Mouse (Mus musculus) intestine, postnatal 0 days (tissue): ENCODE results near the gene Aldh3b3. TPM values are rescaled to one million over a fixed set of nuclear protein-coding genes. Genes with fewer than 3 reads are reported as not detected.
"Not testable (repeated sequence)": the region's sequence is repeated elsewhere in the genome, so short reads cannot be mapped to it uniquely, and the experiment has no call there.

Experiments used
- ATAC-seq: fragments of 200-750 bp; cut with Nextera tagmentation; 2 replicates; pipeline ENCODE4 v1.8.0; 2017; ENCODE audit warnings: mild to moderate bottlenecking, moderate TSS enrichment, moderate library complexity
- H3K27ac ChIP-seq: fragments of 300-500 bp; sonication (generic); 2 replicates; pipeline ENCODE4 v1.5.1; 2014; ENCODE audit warnings: mild to moderate bottlenecking, low read depth, low read length, moderate library complexity
- H3K27me3 ChIP-seq: fragments of 300-500 bp; sonication (generic); replicated peaks from 2 replicates; pipeline ENCODE4 v1.6.1; 2014; ENCODE audit warnings: low read length, mixed read lengths; ENCODE audit not compliant: control insufficient read depth, insufficient read depth
- H3K36me3 ChIP-seq: fragments of 300-500 bp; sonication (generic); 2 replicates; pipeline ENCODE4 v1.6.1; 2014; ENCODE audit warnings: mild to moderate bottlenecking, moderate library complexity; ENCODE audit not compliant: control insufficient read depth, insufficient read depth
- H3K4me1 ChIP-seq: fragments of 300-500 bp; sonication (generic); replicated peaks from 2 replicates; pipeline ENCODE4 v1.6.1; 2014; ENCODE audit warnings: antibody characterized with exemption, low read length, mixed read lengths; ENCODE audit not compliant: control insufficient read depth, insufficient read depth
- H3K4me2 ChIP-seq: fragments of 300-500 bp; sonication (generic); replicated peaks from 2 replicates; pipeline ENCODE4 v1.6.1; 2014; ENCODE audit warnings: low read depth, mild to moderate bottlenecking, moderate library complexity
- H3K4me3 ChIP-seq: fragments of 300-500 bp; sonication (generic); 2 replicates; pipeline ENCODE4 v1.5.1; 2014; ENCODE audit warnings: low read depth, low read length
- H3K9ac ChIP-seq: fragments of 300-500 bp; sonication (generic); 2 replicates; pipeline ENCODE4 v1.6.1; 2014; ENCODE audit warnings: mild to moderate bottlenecking, low read depth, low read length
- H3K9me3 ChIP-seq: fragments of 300-500 bp; sonication (generic); 2 replicates; pipeline ENCODE4 v1.6.1; 2016; ENCODE audit warnings: mixed run types; ENCODE audit not compliant: control insufficient read depth
- CTCF ChIP-seq: sonication (generic); IDR thresholded peaks from 2 replicates; pipeline ENCODE4 v1.5.1; 2016; ENCODE audit warnings: low read depth, mild to moderate bottlenecking, control low read depth, antibody characterized with exemption, moderate library complexity
- WGBS: fragments of 180-500 bp; shearing (Covaris S2); extraction: QIAGEN DNeasy Blood & Tissue Kit; methylation state at CpG from one replicate; pipeline ENCODE4 v1.1.7; 2014; 5-methylcytosine and 5-hydroxymethylcytosine counted together
- polyA plus RNA-seq: library from polyadenylated mRNA; unstranded; fragments of >200 nt; fragmentation: Nextera tagmentation; extraction: Ambion mirVana; gene quantifications from 2 replicates; pipeline ENCODE4 v1.2.1, GENCODE M21; 2015

Aldh3b3 gene
- polyA plus RNA-seq, 1 experiment from 2014 or later: not detected

- Histone ChIP-seq H3K4me1 (no peaks in the 10 kb centered on the region), H3K9me3 (no peaks in the 10 kb centered on the region), H3K27me3 (no peaks in the 10 kb centered on the region), H3K4me2 (no peak overlapping the region), H3K27ac (no peak overlapping the region), H3K36me3 (no peaks in the 10 kb centered on the region), H3K4me3 (no peak overlapping the region), H3K9ac (no peak overlapping the region)
- TF ChIP-seq CTCF: peak; percentile 54
- 4% methylated on average over 2 of the region's 2 CpGs for WGBS
- ATAC-seq: no peak
These were observed 4.0 kb downstream of the Aldh3b3 start for GRCm38 (mm10) chr19:3962469-3962868.

GRCm38 (mm10) chr19:3964030-3964429 is 5.6 kb downstream of the Aldh3b3 start:
- Histone ChIP-seq H3K9me3 (no peaks in the 10 kb centered on the region), H3K27ac (no peak overlapping the region), H3K4me3 (no peak overlapping the region), H3K27me3 (no peaks in the 10 kb centered on the region), H3K4me2 (no peak overlapping the region), H3K9ac (no peak overlapping the region), H3K36me3 (no peaks in the 10 kb centered on the region), H3K4me1 (no peaks in the 10 kb centered on the region)
- 70% methylated on average over 4 of the region's 4 CpGs for WGBS
- 0 out of 2 replicates have a peak, but pooled peaks have one; percentile 25 for TF ChIP-seq CTCF
- no peak for ATAC-seq

DNA sequence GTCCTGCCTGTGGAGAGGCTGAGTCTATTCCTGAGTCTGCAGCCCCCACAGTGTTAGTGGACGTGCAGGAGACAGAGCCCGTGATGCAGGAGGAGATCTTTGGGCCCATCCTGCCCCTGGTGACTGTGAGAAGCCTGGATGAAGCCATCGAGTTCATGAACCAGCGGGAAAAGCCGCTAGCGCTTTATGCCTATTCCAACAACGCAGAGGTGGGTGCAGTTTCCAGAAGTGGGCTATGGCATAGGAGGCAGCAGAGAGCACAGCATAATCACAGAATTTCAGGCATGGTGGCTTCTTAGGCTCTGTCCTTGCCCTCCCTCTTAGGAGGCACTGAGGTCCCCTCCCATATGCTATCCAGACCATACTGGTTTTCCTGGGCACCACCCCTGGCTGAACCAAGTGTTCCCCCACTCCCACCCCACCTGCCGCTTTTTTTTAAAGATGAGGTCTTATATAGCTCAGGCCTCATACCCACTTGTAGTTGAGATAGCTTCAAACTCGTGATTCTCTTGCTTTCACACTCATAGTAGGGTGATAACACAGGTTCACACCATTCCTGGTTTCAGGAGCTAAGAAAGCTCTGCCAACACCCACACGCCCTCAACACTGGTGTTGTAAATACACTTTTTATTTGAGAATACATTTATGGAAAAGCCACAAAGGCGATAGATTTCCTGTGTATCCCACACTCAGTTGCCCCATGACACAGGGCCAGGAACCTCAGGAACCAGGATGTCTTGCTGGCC is 8.1 kb downstream of the Aldh3b3 start:
- no peaks in the 10 kb centered on the region for H3K27me3 ChIP-seq
- peak; percentile 46 for TF ChIP-seq CTCF
- no peak for ATAC-seq
- H3K9me3 ChIP-seq: no peaks in the 10 kb centered on the region
- H3K27ac ChIP-seq: no peak overlapping the region
- H3K36me3 ChIP-seq: no peaks in the 10 kb centered on the region
- no peaks in the 10 kb centered on the region for H3K4me1 ChIP-seq
- WGBS: 80% methylated on average over 11 of the region's 11 CpGs
- no peak overlapping the region for H3K9ac ChIP-seq
- no peak overlapping the region for H3K4me2 ChIP-seq
- no peak overlapping the region for H3K4me3 ChIP-seq

- no peak overlapping the region for H3K4me2 ChIP-seq
- ATAC-seq: no peak
- 65% methylated on average over 3 of the region's 3 CpGs for WGBS
These were observed 8.8 kb downstream of the Aldh3b3 start for GRCm38 (mm10) chr19:3967258-3967657.

GRCm38 (mm10) chr19:3972229-3972628 is 13.8 kb downstream of the Aldh3b3 start, which contains the start of gene Aldh3b2:
Gene Aldh3b2, plus strand, starts transcription at chr19:3972328.
- ATAC-seq: peak; percentile 78
- WGBS: 17% methylated on average over 9 of the region's 9 CpGs
- no peak for TF ChIP-seq CTCF

More at GRCm38 (mm10) chr19:3967258-3967657, 8.8 kb downstream of the Aldh3b3 start:
- Histone ChIP-seq H3K36me3 (no peaks in the 10 kb centered on the region), H3K9me3 (no peaks in the 10 kb centered on the region), H3K27me3 (no peaks in the 10 kb centered on the region), H3K27ac (no peak overlapping the region), H3K4me3 (no peak overlapping the region), H3K9ac (no peak overlapping the region), H3K4me1 (no peaks in the 10 kb centered on the region; the same call in 1 of the 2 replicates)
- no peak for TF ChIP-seq CTCF

DNA sequence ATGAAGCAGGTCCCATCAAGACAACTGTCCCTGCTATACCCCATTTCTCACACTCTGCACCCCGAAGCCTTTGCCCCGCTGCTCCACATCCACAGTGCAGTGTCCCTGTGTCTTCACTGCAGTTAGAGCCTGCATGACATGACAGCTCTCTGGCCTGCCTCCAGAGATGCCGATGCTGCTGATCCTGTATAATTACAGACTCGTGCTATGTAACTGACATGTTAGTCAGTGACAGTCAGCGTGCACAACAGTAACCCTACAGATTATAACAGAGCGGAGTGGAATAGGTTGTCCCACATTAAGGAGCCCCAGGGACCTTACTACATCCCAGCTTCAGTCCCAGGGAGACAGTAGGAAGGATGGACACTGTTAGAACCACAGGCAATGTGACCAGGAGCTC is 16.2 kb downstream of the Aldh3b3 start:
- H3K4me2 ChIP-seq, ATAC-seq, H3K36me3 ChIP-seq, H3K27ac ChIP-seq, H3K9ac ChIP-seq, H3K4me3 ChIP-seq, H3K27me3 ChIP-seq, H3K9me3 ChIP-seq, H3K4me1 ChIP-seq: not testable (repeated sequence)
- 84% methylated on average over 6 of the region's 6 CpGs for WGBS

More at GRCm38 (mm10) chr19:3972229-3972628, 13.8 kb downstream of the Aldh3b3 start, which contains the start of gene Aldh3b2:
- Histone ChIP-seq H3K9me3 (no peaks in the 10 kb centered on the region), H3K27me3 (no peaks in the 10 kb centered on the region), H3K36me3 (no peaks in the 10 kb centered on the region), H3K4me1 (no peaks in the 10 kb centered on the region; the same call in 1 of the 2 replicates), H3K9ac (peak within 1 kb of the TSS; percentile 31; the same call in 1 of the 2 replicates), H3K4me3 (no peak within 1 kb of the TSS), H3K27ac (no peak within 1 kb of the TSS), H3K4me2 (no peak within 1 kb of the TSS)
